Mouse (Mus musculus): Measurements from ENCODE around the gene Triobp.

Gene Triobp

GRCm38 (mm10) chr15:79038331-79038730, 90.8 kb downstream of the Triobp start:
- no peak for DNase-seq

- DNase-seq, result peak; percentile 51
Observed at GRCm38 (mm10) chr15:79038853-79039252, 91.3 kb downstream of the Triobp start.

- DNase-seq, result no peak
Observed at GRCm38 (mm10) chr15:79040501-79041416, 93.2 kb downstream of the Triobp start.

GRCm38 (mm10) chr15:79041585-79041984, 94.1 kb downstream of the Triobp start, which contains the start of gene Galr3:
Gene Galr3, plus strand, starts transcription at chr15:79041885.
- no peak for DNase-seq

DNA sequence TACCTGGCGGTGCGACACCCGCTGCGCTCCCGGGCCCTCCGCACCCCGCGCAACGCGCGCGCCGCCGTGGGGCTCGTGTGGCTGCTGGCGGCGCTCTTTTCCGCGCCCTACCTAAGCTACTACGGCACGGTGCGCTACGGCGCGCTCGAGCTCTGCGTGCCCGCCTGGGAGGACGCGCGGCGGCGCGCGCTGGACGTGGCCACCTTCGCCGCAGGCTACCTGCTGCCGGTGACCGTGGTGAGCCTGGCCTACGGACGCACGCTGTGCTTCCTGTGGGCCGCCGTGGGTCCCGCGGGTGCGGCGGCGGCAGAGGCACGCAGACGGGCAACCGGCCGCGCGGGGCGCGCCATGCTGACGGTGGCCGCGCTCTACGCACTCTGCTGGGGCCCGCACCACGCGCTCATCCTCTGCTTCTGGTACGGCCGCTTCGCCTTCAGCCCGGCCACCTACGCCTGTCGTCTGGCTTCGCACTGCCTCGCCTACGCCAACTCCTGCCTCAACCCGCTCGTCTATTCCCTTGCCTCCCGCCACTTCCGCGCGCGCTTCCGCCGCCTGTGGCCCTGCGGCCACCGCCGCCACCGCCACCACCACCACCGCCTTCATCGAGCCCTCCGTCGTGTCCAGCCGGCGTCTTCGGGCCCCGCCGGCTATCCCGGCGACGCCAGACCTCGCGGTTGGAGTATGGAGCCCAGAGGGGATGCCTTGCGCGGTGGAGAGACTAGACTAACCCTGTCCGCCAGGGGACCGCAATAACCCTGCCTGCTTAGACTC, 95.4 kb downstream of the Triobp start:
- peak; percentile 48 for DNase-seq

- DNase-seq, result no peak
Observed at GRCm38 (mm10) chr15:79044837-79045236, 97.3 kb downstream of the Triobp start.

DNA sequence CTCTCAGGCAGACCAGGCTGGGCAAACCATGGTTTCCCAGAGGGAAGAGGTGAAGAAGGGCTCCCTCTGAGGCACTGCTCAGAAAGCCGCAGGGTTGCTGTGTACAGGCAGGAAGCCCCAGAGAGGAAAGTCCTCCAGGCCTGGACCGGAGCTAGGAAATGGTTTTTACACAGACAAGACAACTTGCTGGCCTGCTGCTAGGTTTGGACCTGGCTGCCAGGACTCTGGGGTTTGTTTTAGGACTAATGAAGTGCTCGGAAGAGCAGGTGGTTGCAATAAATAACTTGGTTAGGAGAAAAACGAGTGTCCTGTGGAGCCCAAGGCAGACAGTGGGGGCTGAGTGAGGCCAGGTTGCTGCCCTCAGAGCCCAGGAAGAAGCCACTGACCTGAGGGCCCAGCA, 100.7 kb downstream of the Triobp start:
- DNase-seq, result no peak

GRCm38 (mm10) chr15:79050160-79050845, 102.8 kb downstream of the Triobp start:
- DNase-seq, result no peak

GRCm38 (mm10) chr15:79050964-79051363, 103.4 kb downstream of the Triobp start:
- no peak for DNase-seq

DNA sequence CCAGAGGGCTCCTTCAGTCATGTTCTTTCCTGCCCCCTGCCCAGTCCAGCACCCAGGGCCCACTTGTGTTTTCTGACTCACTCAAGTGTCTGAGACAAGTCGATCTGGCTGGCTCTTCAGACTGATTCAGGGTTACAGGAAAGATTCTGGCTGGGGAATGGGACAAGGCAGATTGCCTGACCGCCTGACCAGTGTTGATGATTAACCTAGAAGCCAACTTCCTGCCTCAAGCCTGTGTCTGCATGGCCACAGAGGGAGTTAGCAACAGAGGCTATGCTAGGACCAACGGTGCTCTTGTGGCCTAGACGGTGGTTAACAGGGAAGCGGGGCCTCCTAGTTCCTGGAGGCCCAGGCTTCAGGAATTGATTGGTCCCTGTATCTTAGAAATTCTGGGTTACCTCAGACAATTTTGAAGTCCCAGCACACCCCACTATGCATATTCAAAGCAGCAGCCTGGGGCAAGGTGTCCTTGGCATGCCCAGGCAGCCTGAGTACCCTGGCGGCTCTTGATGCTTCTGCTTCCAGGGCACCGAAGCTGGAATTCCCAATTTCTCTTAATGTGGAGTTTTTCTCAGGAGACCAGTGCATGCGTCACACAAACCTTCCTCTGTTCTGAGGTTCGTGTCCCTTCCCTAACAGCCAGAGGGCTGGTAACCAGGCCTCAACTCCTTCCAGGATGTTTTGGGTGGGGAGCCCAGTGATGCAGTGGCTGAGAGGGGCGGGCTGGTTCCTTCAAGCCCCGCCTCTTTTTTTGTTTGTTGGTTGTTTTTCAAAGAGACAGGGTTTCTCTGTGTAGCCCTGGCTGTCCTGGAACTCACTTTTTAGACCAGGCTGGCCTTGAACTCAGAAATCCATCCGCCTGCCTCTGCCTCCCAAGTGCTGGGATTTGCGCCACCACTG, 104.2 kb downstream of the Triobp start:
- DNase-seq, result no peak

DNA sequence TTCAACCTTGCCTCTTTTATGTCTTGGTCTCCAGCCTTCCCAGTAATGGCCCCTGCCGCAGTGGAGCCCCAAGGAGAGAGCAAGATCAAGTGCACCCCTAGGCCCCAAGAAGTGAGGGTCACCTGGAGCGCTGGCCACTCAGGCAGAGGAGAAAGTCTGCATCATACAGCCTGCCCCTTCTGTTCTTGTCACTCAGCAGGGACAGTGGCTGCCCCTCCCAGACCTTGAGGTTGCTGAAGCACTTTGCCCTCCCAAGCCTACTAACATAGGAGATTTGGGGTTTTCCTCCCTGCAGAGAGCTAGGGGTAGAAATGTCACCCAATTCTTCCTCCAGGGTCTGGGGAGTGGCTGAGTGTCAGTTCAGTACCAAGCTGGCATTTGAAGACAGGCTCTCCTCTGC, 104.8 kb downstream of the Triobp start:
- no peak for DNase-seq

All from right cerebral cortex, postnatal 4 days (tissue).